Mouse (Mus musculus) spleen, embryonic (tissue): Measurements from ENCODE around the gene Selenon.

Experiments used
- CTCF ChIA-PET: fragments of 350-600 bp; sonication (Branson Sonifier 250); formaldehyde crosslinking; loops from one replicate; lab custom pipeline; 2022; lab: Charles Lee

Gene Selenon

GRCm38 (mm10) chr4:134548169-134548938 lies 3.6 kb downstream of the Selenon start:
- CTCF ChIA-PET, result no interaction called here

GRCm38 (mm10) chr4:134546814-134547705 lies 4.9 kb downstream of the Selenon start:
- CTCF ChIA-PET, result no interaction called here

DNA sequence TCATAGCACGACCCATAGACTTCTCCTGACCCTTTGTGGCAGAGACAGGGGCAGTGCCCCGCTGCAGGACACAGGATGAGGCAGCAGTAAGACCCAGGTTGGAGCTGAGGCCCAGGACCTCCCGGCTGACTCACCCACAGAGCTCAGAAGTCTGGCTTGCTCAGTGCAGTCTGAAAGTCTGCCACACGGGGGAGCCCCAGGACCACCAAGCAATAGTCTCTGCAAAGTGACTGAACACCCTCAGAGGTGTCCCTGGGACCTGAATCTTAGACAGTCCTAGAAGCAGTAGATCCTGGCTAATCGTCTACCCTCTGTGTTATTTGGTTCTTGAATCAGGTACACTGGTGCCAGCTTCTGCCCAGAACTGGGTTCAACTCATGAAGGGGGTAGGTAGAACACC lies 8.7 kb downstream of the Selenon start:
- CTCF ChIA-PET, result interaction anchor here (1.0 to 4.0 kb wide), 3 partner anchors 14 to 171 kb away, joined by 3 to 22 read pairs (median 5); no protein-coding TSS in a partner anchor

DNA sequence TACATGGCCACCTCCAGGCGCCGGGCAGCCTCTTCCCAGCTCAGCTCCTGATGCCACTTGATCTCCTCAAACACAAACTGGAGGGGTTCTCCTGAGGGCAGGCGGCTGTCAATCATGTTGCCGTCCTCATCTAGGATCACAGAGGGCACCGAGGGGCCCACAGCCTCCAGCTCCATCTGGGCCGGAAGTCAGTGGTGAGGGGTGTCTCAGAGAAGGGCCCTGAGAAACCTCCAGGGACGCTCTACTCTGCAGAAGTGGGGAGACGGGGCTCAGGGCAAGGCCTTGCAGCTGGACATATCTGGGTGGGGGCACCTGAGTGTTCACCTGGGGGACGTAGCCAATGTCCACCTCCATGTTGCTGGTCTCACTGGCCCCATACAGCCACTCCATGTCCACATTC lies 9.2 kb downstream of the Selenon start:
- CTCF ChIA-PET, result interaction anchor here (1.0 to 4.0 kb wide), 3 partner anchors 14 to 171 kb away, joined by 3 to 22 read pairs (median 5); no protein-coding TSS in a partner anchor

DNA sequence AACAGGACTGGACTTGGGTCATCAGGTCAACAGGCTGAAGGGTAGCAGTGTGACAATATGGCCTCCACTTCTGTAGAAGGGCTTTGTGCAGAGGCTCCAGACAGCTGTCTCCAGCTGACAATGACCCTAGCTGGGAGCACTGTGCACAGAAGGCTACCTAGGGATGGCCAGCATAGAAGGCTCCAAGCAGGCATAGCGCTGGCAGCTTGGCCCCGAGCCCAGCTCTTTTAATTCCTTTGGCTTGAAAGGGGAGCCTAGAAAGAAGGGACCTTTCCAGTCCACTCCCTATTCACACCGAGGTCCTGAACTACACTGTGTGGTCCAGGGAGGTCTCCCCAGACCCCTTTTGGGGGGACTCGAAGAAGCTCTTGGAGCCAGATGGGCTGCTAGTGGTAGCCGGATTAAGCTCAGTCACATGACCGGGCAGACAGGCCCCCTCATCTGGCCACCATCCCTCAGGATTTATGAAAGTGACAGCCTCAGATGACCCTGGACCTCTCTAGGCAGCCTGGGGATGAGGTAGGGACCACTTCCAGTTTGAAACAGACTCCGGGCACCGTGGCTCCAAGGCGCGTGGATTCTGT lies 12.9 kb downstream of the Selenon start:
- CTCF ChIA-PET, result interaction anchor here (0.8 kb wide), 1 partner anchor 24 kb away, joined by 3 read pairs; no protein-coding TSS in a partner anchor

DNA sequence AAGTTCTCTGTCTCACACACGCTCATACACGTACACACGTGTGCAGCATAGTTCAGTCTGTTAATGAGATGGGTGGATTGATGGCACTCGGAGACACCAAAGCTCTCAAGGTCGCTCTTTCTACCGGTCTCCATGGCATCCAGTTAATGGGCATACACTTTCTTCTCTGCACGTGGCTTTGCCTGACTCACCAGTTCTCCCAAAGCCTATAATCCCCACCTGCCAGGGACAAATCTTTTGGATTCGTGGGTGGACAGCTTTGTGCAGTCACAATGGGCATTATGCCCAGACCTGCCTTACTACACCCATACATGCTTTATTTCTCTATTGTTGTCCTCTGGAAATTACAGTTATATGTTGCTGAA lies 16.2 kb downstream of the Selenon start:
- CTCF ChIA-PET, result interaction anchor here (0.6 kb wide), 2 partner anchors 39 to 238 kb away, joined by 3 to 5 read pairs; no protein-coding TSS in a partner anchor

DNA sequence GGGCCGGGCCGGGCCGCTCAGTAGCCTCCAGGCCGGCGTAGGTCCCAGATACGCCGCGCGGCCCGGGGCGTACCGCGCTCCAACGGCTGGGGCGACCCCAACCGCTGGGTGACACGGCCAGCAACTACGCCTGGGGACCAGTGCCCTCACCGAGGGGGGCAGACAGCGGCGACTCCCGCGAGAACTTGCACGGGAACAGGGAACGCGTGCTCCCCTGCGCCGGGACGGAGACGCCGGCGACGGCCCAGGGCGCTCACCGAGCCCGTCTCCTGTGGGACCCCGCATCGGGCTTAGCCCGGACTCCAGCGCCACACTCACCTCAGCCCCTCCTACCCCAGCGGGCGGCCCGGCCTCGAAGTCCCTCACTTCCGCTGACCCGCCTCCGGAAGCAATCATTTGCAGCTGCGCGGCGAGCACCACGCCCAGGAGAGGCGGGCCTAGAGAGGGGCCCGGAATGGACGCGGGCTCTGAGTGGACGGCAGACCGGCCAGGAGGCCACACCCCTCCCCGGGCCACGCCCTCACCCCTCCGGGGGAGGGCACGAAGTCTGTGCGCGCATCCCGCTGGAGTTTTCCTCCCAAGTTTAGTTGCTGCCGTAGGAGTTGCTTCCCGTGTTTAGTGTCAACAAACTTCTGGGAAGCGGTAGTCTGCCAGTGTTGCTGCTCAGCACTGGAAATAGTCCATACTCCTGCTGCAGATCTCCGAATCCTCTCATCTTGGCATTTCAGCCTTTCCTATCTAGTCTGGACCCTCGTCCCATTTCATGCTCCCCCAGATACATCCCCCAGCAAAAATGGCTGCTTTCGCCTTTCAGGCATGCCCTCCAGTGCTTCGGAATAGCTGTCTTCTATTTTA lies 16.8 kb downstream of the Selenon start, which contains the start of gene Mtfr1l:
Gene Mtfr1l (minus strand): TSS at position 456 of the 855 bp plus-strand sequence.
- CTCF ChIA-PET, result interaction anchor here (0.6 kb wide), 2 partner anchors 38 to 238 kb away, joined by 3 to 5 read pairs; no protein-coding TSS in a partner anchor

- CTCF ChIA-PET, result interaction anchor here (0.5 to 0.7 kb wide), 2 partner anchors 16 to 139 kb away, joined by 3 to 5 read pairs; no protein-coding TSS in a partner anchor
These were observed 17.7 kb downstream of the Selenon start for GRCm38 (mm10) chr4:134534124-134534886.

DNA sequence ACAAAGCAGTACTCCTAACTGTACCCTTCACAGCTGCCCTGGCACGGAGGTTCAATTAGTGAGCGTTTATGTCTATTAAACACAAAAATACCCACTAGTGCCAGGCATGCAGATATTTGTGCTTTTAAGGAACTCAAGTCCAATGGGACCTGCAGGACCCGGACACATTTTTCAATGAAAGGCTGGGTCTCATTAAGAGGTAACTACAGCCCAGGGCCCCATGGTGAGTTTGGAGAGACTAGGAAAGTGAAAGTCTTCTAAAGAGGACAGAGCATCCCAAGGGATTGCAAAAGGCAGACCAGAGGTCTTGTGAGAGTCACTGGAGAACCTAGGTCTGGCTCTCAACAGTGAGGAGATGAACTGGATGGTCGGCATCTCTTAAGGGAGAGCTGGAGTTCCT lies 18.5 kb downstream of the Selenon start:
- CTCF ChIA-PET, result interaction anchor here (0.7 kb wide), 1 partner anchor 139 kb away, joined by 3 read pairs; no protein-coding TSS in a partner anchor

DNA sequence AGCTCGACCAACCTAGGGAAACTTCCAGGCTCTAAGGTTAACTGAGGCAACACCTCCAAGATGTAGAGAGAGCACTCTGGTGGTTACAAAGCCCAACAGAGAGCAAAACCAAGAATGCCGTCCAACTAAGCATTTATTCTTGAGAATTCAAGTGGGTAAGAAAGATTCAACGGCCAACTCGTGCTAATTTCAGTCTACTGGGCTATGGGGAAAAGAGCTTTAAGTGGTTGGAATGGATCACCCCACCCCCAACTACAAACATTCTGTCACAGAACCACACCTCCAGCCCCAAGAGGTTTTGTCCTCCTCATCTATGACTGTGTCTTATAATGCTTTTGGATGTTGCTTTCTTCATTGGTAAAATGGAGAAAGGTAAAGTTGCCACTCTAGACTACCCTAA lies 19.0 kb downstream of the Selenon start:
- CTCF ChIA-PET, result no interaction called here

DNA sequence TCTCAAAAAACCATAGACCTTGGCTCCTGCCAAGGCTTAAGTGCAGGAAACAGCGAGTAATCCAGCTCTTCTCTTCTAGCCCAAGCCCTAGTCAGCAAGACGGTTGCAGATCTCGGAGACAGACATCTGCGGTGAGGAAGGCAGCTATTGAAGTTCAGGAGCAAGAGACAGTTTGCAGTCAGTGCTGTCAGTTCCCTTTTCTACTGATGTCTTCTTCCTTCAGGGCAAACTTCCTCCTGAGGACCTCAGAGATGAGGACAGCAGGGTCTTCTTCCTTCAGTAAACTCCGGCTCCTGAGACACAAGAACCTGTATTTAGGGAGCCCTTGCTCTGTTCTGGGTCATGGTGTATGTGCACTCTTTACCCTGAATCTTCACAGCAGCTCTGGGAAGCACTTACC lies 25.7 kb downstream of the Selenon start:
- CTCF ChIA-PET, result no interaction called here

- CTCF ChIA-PET, result no interaction called here
These were observed 26.2 kb downstream of the Selenon start for GRCm38 (mm10) chr4:134525806-134526205.

DNA sequence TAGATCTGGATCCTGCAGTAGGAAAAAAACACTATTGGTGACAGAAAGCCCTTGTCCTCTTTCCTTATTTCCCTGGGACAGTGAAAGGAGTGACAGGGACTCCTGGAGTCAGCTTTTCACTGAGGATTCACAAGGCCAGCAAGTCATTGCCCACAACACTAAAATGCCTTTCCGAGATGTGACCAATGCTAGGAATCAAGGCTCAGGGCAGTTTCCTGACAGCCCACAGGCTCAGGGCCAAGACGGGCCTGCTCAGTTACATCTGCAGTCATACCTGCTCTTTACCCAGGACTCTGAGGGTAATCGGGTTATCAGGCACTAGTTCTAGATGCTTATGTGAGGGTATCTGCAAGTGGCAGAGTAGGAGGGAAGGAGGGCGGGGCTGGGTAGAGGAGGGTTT lies 28.5 kb downstream of the Selenon start:
- CTCF ChIA-PET, result no interaction called here

DNA sequence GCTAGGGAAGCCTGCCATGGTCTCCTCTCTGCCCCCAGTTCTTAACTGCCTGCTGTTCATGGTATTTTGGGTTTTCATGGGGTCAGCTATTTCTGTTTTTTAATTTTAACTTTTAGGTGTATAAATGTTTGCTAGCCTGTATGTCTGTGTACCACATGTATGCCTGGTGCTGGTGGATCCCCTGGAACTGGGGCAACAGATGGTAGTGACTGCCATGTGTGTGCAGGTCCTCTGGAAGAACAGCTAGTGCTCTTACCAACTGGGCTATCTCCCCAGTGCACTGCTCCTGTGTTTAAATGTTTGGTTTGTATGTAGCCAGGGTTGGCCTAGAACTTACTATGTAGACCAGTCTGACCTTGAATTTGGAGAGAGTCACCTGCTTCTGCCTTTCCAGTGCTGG lies 32.7 kb downstream of the Selenon start:
- CTCF ChIA-PET, result no interaction called here

- CTCF ChIA-PET, result interaction anchor here (0.6 kb wide), 2 partner anchors 16 to 226 kb away, joined by 5 to 7 read pairs; no protein-coding TSS in a partner anchor
These were observed 33.4 kb downstream of the Selenon start for GRCm38 (mm10) chr4:134518541-134518940.

DNA sequence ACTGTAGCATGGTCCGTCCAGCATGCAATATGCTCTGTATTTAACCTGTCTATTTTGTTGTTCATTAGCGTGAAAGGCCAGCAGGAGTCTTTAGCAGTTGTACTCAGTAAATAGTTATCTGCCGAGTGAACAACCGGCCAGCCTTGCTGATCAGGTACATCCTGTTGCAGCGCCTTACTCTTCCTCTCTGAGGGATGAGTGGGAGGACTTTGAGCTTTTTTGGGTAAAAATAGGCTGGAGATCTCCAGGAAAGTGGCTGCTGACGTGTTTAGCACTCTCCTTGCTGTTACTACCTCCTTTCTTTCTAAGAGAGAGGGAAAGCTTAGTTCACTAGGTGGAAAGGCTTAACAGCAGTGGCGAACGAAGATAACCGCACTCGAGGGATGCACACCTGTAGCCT lies 34.2 kb downstream of the Selenon start:
- CTCF ChIA-PET, result no interaction called here

- CTCF ChIA-PET, result no interaction called here
These were observed 35.0 kb downstream of the Selenon start for GRCm38 (mm10) chr4:134516981-134517380.

GRCm38 (mm10) chr4:134515614-134516013 lies 36.4 kb downstream of the Selenon start:
- CTCF ChIA-PET, result interaction anchor here (0.7 to 0.9 kb wide), 2 partner anchors 23 to 1440 kb away, joined by 3 read pairs; no protein-coding TSS in a partner anchor

DNA sequence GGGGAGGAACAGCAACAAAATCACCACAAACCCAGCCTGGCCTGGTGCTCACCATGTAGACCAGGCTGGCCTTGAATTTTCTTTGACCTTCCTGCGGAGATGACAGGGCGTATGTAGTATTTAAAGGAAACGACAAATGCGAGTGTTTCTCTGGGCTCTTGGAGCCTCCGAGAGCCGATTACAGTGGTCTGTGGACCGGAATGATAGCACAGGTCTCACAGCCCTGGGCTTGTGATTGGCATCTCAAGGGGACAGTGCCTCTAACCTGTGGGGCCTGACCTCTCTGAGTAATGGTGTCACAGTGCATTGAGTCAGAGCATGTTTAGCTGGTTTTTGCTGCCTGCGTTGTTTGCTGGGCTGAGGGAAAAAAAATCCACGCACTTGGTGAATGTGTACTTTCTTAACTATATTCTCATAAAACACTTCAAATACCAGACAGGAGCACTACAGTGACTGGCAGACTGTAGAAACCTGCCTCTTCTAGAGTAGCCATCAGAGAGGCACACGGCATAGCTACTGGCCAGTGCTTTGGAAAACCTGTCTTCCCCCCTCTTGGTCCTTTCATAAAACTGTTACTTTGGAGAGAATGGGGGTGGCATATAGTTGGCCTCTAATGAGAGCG lies 37.5 kb downstream of the Selenon start:
- CTCF ChIA-PET, result no interaction called here
